Mouse (Mus musculus): ENCODE results near the gene Masp2.

Gene Masp2

DNA sequence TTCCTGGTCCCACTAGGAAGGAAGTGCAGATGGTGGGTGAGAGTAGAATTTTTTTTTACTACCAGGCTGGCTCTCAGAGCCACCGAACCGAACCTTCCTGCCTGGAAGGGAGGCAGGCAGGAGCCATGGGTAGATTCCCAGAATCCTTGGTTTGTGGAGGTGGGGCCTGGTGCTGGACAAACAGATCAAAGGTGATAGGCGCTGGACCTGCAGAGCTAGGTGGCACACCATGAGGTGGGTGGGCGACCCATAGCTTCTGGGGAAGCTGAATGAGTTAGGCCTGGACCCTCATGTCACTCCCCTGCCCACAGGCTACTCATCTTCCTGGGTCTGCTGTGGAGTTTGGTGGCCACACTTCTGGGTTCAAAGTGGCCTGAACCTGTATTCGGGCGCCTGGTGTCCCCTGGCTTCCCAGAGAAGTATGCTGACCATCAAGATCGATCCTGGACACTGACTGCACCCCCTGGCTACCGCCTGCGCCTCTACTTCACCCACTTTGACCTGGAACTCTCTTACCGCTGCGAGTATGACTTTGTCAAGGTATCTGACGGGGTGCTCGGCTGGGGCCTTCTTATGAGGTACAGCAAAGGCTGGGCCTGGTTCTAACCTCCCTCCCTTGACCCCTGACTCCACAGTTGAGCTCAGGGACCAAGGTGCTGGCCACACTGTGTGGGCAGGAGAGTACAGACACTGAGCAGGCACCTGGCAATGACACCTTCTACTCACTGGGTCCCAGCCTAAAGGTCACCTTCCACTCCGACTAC lies at the start of gene Masp2:
Gene Masp2 (plus strand): TSS at position 198 of the 764 bp plus-strand sequence.
- no peak for DNase-seq

DNA sequence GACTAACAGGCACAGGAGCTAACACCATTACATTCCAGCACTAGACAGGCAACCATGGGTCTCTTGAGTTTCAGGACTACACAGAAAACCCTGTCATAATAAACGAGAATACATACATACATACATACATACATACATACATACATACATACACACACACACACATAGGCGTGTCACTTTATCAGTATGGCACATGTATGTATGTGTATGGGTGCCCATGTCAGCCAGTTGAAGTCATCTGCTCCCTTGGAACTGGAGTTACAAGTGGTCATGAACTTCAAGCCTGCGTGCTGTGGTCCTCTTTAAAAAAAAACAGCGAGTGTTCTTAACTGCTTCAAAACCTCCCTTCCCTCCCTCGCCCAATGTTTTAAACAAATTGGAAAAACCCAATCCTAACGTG lies 44.6 kb upstream of the Masp2 start:
- DNase-seq = no peak

DNA sequence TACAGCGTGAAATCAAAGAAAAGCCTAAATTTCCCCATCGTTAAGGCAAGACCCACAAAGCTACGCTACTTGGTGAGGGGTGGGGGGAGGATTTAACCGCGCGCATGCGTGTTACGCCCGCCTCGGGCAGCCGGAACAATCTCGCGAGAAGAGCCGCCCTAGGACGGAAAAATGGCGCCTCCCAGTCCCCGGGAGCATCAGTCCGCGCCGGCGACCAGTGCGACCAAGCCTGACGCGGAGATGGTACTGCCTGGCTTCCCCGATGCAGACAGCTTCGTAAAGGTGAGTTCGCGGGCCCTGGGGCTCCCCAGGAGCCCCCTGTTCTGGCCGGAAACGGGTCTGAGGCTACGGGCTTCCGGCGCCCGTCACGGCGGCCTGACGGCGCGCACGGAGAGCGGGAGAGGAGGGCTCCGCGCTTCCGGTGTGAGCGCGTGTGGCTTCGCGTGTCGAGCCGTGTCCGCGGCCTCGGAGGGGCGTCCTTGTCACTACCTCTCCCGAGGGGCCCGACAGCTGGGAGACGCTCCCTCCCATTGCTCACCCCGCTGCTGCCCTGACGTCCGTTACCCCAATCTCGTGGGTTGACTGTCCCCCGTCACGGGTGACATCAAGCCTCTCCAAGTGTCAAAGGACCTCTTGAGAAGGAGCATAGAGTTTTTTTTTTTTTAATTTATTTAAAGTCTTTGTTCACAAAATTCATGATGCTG lies 43.9 kb upstream of the Masp2 start, which contains the start of gene Exosc10:
Gene Exosc10 (plus strand): TSS at position 133 of the 704 bp plus-strand sequence.
- peak; percentile 95 for DNase-seq

DNA sequence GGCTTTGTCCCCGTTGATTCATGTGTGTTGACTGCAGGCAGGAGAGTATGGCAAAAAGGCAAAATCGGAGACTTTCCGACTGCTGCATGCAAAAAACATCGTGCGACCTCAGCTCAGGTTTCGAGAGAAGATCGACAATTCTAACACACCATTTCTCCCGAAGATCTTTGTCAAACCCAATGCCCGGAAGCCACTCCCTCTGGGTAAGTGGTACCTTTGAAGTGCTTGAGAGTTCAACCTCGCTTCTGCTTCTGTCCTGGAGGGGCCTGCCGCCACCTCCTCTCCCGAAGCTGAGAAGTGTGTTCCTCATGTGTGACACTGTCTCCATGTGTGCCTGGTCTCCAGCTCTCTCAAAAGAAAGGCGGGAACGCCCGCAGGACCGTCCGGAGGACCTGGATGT lies 39.7 kb upstream of the Masp2 start:
- no peak for DNase-seq

DNA sequence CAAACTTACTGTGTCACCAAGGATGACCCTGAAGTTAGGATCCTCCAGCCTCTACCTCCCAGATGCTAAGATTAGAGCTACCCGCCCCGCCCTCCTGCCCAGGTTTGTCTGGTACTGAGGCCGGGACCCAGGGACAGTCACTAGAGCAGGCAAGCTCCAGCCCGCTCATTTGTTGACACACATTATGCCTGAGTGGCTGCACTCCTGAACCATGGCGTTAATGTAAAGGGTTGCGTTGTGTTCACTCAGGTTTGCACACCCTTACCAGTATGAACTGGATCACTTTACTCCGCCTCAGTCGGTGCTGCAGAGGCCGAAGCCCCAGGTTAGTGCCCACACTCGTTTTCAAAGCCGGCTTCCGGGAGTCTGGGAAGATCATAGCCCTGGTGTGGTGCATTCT lies 38.8 kb upstream of the Masp2 start:
- DNase-seq = no peak

DNA sequence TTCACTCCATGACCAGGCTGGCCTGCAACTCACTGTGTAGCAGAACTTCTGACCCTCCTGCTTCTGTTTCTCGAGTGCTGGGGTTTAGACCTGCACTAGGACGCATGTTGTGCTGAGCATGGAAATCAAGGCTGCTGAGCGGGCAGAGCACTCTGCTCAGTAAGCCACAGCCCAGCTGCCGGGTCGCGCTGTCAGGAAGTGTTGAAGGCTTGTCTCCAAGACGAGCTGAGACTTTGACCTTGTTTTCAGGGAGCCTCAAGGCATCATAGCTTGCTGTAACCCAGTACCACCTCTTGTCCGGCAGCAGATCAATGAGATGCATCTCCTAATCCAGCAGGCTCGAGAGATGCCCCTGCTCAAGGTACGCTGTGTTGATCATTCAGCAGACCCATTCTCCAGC lies 32.2 kb upstream of the Masp2 start:
- DNase-seq = no peak

DNA sequence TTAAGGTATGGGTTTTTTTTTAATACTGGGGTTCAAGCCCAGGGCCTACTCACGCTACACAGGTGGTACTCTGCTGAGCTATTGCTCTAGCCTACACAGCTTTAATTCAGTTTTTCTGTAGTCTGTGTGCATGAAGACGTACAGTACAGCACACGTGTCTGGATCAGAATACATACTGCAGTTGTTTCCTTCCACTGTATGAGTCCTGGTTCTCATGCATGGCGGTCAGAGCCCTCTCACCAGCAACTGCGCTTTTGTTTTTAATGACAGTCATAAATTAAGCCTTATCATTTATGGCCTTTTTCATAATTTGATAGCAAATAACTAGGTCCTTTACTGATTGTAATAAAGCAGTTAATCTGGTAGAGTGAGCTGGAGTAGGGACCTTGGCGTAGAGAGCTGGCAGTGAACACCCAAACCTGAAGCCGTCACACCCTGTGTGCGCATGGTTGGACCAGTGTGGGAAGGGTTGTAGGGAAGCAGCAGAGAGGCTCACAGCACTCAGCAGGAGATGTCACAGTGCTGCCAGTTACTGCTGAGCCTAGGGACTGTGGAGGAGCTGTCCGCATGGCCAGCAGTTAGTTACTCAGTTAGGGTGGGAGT lies 31.6 kb upstream of the Masp2 start:
- no peak for DNase-seq

DNA sequence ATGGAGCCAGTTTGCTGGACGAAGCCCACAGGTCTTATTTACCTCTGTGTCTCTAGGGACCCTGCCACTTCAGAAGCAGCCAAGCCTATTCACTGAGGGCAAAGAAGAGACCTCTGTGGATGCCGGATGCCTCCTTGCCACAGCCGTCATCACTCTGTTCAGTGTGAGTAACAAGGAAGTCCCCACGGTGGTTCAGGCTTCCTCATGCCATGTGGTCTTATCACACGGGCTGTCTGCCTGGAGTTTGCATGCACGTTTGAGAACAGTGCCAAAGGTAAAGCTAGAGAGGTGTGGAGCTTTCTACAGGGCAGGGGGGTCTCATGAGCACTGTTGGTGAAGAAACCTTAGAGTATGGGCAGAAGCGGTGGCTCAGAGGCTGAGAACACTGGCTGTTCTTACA lies 29.1 kb upstream of the Masp2 start:
- DNase-seq = no peak

DNA sequence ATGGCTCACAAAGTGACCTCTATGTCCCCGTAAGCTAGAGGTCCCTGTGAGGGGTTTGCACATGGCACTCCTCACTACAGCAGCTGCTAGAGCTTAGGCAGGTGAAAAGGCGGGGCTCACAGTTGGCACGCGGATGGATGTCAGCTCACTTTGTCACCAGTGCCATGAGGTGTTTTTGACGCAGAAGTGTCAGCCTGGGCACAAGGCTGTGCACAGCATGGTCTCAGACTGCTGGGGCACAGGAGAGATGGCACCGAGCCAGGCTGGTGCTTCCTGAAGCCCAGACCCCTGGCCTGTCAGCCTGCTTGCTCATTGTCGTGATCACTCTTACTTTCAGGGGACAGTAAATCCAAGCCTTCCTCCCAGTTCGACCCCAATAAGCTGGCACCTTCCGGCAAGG lies 21.6 kb upstream of the Masp2 start:
- no peak for DNase-seq

DNA sequence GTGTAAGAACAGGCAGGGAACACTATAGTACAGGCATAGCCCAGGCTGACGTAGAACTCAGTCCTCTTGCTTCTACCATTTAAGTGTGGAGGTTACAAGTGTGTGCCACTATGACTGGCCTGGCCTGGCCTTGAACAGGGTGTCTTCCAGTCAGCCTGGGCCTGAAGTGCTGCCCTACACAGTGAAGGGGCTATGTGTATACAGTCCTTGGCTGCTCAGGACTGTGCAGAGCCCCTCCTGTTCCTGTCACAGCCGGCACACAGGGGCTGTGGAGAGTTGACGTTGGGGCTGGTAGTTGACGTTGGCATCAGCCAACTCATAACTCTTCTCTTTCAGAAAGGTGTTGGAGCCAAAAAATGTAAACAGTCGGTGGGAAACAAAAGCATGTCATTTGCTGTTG lies 20.9 kb upstream of the Masp2 start:
- no peak for DNase-seq

DNA sequence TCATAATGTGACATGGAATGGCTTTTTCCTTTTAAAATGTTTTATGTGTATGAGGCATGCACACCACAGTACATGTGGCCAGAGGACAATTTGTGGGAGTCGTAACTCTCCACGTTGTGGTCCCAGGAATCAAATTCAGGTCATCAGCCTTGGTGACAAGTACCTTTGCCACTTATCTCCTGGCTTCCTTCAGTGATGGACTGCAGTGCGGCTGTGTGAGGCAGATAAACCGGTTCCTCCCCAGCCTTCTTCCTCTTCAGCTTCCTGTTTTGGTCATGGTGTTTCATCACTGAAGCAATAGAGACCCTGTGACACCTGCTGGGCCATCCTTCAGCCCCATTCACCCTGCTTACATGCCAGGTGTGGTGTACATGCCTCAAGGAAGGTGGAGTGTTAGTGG lies 19.1 kb upstream of the Masp2 start:
- no peak for DNase-seq

DNA sequence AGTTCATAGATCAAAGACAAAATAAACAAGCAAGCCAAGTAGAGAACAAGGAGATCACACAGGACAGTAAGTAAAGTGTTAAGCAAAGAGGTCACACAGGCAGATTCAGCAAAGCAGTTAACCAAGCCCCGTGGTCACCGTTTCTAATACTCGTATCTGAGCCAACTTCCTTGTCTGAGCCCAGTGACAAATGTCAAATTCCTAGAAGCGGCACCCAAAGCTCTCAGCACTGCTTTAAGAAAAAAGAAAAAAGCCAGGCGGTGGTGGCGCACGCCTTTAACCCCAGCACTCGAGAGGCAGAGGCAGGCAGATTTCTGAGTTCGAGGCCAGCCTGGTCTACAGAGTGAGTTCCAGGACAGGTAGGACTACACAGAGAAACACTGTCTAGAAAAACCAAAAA lies 15.7 kb upstream of the Masp2 start:
- no peak for DNase-seq

DNA sequence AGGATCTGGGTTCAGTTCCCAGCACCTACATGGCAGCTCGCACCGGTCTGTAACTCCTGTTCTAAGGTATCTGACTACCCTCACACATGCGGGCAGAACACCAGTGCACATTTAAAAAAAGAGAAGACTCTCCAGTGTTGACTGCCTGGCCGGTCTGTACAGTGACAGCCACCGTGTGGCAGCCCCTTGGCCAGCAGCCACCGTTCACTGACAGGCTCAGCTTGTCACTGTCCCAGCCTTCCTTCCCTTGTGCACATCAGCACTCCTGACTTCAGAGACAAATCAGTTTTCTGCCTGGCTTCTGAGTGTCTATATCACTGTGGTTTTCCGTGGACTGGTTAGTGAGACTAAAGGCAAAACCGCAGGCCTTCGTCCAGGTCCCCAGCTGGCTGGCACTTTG lies 13.6 kb upstream of the Masp2 start:
- DNase-seq = no peak

DNA sequence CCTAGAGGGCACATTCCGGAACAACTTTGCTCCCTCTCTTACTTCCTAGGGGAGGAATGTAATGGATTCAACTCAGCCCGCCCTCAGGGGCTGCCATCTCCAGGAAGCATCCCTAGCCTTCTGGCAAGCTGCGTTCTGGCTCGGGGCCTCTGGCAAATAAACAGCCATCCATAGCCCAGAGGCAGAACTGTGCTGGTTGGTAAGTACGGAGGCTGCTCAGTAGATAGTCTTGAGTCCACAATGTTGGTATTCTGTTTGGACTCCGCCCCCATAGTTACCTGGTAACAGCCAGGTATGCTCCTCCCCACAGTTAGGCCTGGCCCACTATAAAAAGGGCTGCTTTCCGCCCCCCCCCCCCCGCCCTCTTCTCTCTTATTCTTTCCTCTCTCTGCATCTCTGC lies 12.8 kb upstream of the Masp2 start:
- no peak for DNase-seq

DNA sequence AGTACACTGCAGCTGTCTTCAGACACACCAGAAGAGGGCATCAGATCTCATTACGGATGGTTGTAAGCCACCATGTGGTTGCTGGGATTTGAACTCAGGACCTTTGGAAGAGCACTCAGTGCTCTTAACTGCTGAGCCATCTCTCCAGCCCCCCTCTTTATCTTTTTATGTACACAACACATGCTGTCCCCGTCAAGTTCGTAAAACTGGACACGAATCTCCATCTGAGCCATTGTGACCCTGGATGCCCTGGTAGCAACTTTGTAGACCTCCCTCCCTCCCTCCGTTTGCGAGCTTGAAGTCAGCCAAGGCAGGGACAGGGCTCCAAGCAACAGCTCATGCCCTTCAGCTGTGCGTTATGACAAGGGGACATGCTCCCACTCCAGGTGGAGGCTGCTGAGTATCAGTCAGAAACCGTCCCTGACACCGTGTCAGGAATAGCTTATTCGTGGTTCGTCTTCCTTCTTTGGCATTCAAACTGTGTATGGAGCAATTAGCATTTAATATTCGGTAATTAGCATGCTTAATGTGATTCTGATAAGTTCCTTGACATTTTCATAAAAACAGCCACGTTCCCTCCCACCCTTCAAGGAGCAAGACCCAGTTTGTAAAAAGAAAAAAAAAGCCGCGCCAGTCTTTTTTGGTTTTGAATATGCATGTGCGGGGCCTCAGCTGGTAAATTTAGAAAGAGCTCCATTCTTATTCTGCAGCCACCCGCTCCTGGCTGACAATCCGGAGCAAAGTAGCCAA lies 11.8 kb upstream of the Masp2 start:
- peak; percentile 62 for DNase-seq

DNA sequence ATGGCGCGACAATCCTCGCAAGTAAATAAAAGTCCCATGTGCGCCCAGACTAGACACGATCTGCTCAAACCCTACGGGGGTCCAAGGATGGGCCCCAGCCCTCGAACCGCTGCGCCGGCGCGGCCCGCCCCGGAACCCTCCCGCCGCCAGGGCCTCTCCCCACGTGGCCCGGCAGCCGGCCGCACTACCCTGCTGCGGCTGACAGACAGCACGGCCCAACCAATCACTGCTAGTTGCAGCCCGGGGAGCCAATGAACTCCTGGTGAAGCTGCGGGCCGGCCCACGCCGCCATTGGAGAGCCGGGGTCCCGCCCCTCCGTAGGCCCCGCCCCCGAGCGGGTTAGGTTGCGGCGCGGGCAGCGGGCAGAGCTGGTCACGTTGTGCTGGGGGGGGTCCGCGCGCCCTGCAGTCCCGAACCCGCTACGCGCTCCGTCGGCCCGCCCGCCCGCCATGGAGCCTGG lies 11.2 kb upstream of the Masp2 start, which contains the start of gene Srm:
Gene Srm (plus strand): TSS at position 333 of the 460 bp plus-strand sequence.
- peak; percentile 99 for DNase-seq

DNA sequence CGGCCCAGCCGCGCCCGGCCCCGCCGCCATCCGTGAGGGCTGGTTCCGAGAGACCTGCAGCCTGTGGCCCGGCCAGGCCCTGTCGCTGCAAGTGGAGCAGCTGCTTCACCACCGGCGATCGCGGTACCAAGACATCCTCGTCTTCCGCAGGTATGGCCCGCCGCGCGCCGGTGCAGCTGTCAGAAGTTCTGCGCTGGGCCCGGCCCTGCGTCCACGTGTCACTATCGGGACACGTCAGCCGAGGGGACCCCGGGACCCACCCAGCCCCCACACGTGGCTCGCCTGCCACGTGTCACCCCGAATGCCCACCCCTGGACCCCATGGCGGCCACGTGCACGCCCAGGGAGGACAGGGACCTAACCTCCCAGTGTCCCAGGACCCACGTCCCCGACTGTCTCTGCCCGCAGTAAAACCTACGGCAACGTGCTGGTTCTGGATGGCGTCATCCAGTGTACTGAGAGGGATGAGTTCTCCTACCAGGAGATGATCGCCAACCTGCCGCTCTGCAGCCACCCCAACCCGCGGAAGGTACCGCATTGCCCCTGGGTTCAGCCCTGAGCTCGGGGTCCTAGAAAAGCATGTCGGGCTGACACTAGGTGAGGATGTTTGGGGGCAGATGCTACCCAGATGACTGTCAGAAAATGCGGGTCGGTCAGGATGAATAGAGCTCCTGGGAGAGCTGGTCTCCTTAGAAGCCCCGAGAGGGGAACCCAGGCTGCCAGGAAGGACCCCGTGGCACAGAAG lies 10.5 kb upstream of the Masp2 start:
- DNase-seq = peak; percentile 51

DNA sequence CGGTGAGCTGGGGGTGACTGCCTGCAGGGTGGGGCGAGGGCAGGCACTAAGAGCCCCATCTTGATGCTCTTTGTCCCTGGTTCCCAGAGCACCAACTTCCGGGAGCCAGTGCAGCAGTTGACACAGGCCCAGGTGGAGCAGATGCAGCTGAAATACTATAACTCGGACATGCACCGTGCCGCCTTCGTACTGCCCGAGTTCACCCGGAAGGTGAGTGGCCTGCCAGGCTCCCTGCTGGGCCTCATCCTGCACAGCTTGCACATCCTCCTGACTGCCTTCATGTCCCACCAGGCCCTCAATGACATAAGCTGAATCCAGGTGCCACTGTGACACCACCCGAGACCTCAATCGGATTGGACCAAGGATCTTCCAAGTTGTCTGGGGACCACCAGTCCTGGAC lies 8.4 kb upstream of the Masp2 start:
- DNase-seq = no peak

DNA sequence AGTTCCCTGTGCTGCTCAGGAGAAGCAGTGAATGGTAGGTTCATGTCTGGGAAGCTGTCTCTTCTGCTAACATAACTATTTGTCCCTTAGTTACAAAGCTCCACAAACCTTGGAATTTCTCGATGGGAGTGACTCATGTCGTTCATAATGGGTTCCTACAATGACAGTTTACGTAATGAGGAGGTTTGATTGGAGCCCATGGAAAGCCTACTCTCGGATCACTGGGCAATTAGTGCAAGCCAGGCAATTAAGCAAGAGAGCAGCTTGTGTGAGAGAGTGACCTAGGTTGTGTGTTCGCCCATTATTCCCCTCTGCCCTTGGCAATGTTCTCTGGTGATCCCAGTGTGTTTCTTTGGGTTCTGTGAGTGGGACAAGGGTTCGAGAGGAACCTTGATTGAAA lies 6.4 kb upstream of the Masp2 start:
- no peak for DNase-seq

DNA sequence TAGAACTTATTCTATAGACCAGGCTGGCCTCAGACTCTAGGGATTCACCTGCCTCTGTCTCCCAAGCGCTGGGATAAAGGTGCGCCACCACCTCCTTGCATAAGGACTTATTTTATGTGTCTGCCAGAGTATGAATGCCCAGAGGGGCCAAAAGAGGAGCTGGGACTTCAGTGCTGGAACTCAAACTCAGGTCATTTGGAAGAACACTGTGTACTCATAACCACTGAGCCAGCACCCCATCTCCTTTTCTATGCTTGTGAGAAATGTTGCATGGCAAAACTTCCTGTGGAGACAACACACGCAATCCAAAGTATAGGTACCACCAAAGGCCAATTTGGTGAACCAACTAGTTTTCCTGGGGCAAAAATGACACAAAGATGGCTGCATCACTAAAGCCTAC lies 5.6 kb upstream of the Masp2 start:
- DNase-seq = no peak

DNA sequence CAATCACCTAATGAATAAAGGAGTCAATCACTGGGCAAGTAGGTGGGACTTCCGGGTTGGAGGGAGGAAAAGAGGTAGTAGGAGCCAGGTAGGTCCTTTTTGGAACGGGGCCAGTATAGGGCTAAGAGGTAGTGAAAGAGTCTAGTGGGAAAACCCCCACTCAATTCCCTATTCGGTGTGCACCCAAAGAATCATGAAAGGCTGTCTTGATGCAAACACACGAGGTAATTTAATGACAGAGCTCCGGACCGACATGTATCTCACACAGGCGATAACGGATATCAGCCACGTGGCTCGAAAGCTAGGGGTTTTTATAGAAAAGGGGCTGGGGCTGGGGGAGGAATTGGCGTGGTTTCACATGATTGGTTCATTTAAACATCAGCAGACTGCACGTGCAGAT lies 3.5 kb upstream of the Masp2 start:
- DNase-seq = no peak

DNA sequence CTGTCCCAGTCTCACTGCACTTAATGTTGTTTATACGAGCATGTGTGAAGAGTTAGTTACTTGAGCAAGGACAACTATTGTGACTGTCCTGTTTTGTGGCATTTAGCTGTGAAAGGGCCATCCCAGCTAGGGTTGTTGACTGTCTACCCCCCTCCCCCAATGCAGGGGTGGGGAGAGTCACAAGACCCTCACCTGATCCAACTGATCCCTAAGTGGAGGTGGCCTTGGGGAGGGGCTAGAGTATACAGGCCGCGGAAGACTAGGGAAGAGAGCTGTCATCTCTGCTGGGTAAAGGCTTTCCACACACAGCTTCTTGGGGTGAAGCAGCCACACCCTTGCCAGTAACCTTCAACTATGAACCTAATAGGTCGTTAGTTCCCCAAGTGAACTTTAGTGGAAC lies 2.0 kb upstream of the Masp2 start:
- DNase-seq = no peak

DNA sequence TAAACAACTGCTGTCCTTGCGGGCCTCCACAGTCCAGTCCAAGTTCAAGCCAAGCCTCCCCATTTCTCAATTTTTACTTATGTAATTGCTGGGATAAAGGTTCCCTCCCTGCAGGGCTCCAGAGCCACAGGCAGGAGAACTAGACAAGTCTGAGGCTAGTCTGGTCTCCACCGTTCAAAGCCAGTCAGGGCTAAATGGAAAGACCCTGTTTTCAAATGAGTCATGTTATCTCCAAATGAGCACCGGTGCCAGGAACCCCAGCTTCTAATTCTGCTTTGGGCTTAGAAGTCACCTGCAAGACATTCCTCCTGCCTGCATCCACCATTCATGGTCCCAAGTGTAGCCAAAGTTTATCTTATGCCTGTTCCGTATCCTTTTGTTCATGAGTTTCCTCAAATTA lies 483 bp upstream of the Masp2 start:
- no peak for DNase-seq
